ENCODE assay signal across 10 mouse cellular contexts in genomic region chr6:124716864-124717490, GRCm38 (mm10). TPM values are rescaled to one million over a fixed set of nuclear protein-coding genes. Genes with fewer than 3 reads are reported as not detected.
A peak's percentile ranks its signal among the peaks of the same experiment; 100 is the strongest.
DNase-seq lines count a peak whose midpoint lies in the region; ATAC-seq and TF ChIP-seq lines count a peak whose summit lies in the region.
"Had no signal": no experiment of that assay in that cellular context is flagged by ENCODE, and none has a peak within 500 bp of the region (broad histone marks: within the 10 kb centered on the region; RNA-seq: fewer than 3 reads in every experiment).

No protein-coding gene starts in this region.

- H3K27ac ChIP-seq in intestine, embryonic 15.5 days = peak overlapping the region; percentile 79
- no peak overlapping the region for H3K27ac ChIP-seq in lung, embryonic 14.5 days (ENCODE audit: low read depth)

- peak; percentile 76 for TF ChIP-seq CTCF in lung, embryonic 14.5 days (IDR thresholded peaks at IDR 0.05; ENCODE audit: low read depth)

- H3K9ac ChIP-seq in intestine, embryonic 15.5 days = peak overlapping the region; percentile 52
- H3K9ac ChIP-seq in lung, embryonic 14.5 days = peak overlapping the region; percentile 57; the same call in 1 of the 2 replicates

- H3K9me3 ChIP-seq in intestine, embryonic 15.5 days = no peaks in the 10 kb centered on the region
- no peaks in the 10 kb centered on the region for H3K9me3 ChIP-seq in lung, embryonic 14.5 days (ENCODE audit: low read depth, low read length)

- H3K4me3 ChIP-seq in intestine, embryonic 15.5 days (replicated peaks) = peak overlapping the region; percentile 42
- H3K4me3 ChIP-seq in lung, embryonic 14.5 days (ENCODE audit: low read depth, low read length) = peak overlapping the region; percentile 43

- ATAC-seq in intestine, embryonic 15.5 days = no peak
- ATAC-seq in lung, embryonic 14.5 days (ENCODE audit: insufficient read depth) = no peak
- ATAC-seq in activated CD4-positive, CD25-positive, alpha-beta regulatory T cell, adult 4 months = no peak

- peak; percentile 61 to 81 for DNase-seq in adrenal gland, adult (ENCODE audit: inconsistent age in 2 of 2, low spot score in 1 of 2)
- no peak for DNase-seq in adrenal gland, adult 8-10 months
- peak; percentile 69 for DNase-seq in thymus, postnatal 14 days
- DNase-seq in thymus, postnatal 10 days (ENCODE audit: low spot score in 2 of 2) = no peak
- DNase-seq in lung, embryonic 14.5 days = peak; percentile 84
- DNase-seq in spleen, postnatal 36 days (ENCODE audit: low spot score in 2 of 2) = peak; percentile 69 to 74

- WGBS in intestine, embryonic 15.5 days = 49% methylated on average over 20 of the region's 20 CpGs
- 56% methylated on average over 20 of the region's 20 CpGs for WGBS in lung, embryonic 14.5 days

- H3K4me1 ChIP-seq in intestine, embryonic 15.5 days (replicated peaks) = peaks cover 18% of the 10 kb centered on the region
- H3K4me1 ChIP-seq in lung, embryonic 14.5 days (ENCODE audit: insufficient read depth) = peaks cover 10% of the 10 kb centered on the region

- peak overlapping the region; percentile 44 for H3K4me2 ChIP-seq in intestine, embryonic 15.5 days (replicated peaks)
- H3K4me2 ChIP-seq in lung, embryonic 14.5 days = peak overlapping the region; percentile 56

- no peaks in the 10 kb centered on the region for H3K27me3 ChIP-seq in intestine, embryonic 15.5 days (replicated peaks)
- no peaks in the 10 kb centered on the region for H3K27me3 ChIP-seq in lung, embryonic 14.5 days (ENCODE audit: insufficient read depth, low read length)

- H3K36me3 ChIP-seq in intestine, embryonic 15.5 days = peaks cover 21% of the 10 kb centered on the region
- peaks cover 42% of the 10 kb centered on the region for H3K36me3 ChIP-seq in lung, embryonic 14.5 days (ENCODE audit: insufficient read depth)

RNA-seq across cellular contexts. Expression of gene Phb2, which starts 4.8 kb away (rescaled TPM):
- total RNA-seq in adrenal gland, adult 8-10 months (2022) = 100 to 1,000 TPM; 255 to 303 (median 272) TPM
- polyA plus RNA-seq in intestine, embryonic 15.5 days (2015; fragmentation: Nextera tagmentation; extraction: Ambion mirVana) = 497 and 503 TPM in 2 replicates
- 354 and 377 TPM in 2 replicates for polyA plus RNA-seq in lung, embryonic 14.5 days (2014; fragmentation: Nextera tagmentation; extraction: Ambion mirVana)
- 10 to 100 TPM; 72.2 to 87.3 TPM for polyA plus RNA-seq in activated CD4-positive, CD25-positive, alpha-beta regulatory T cell, adult 4 months (2017; shearing (Covaris generic))

RNA-seq across cellular contexts. Expression of gene Emg1, which starts 5.0 kb away (rescaled TPM):
- 10 to 100 TPM; 81.9 to 100.0 (median 86.2) TPM for total RNA-seq in adrenal gland, adult 8-10 months (2022)
- 225 and 231 TPM in 2 replicates for polyA plus RNA-seq in intestine, embryonic 15.5 days (2015; fragmentation: Nextera tagmentation; extraction: Ambion mirVana)
- polyA plus RNA-seq in lung, embryonic 14.5 days (2014; fragmentation: Nextera tagmentation; extraction: Ambion mirVana) = 214 and 228 TPM in 2 replicates
- 100 to 1,000 TPM; 401 to 440 TPM for polyA plus RNA-seq in activated CD4-positive, CD25-positive, alpha-beta regulatory T cell, adult 4 months (2017; shearing (Covaris generic))

RNA-seq across cellular contexts. Expression of gene Ptpn6, which starts 21.5 kb away (rescaled TPM):
- 10 to 100 TPM; 14.1 to 21.6 (median 15.0) TPM for total RNA-seq in adrenal gland, adult 8-10 months (2022)
- 16.7 and 17.7 TPM in 2 replicates for polyA plus RNA-seq in intestine, embryonic 15.5 days (2015; fragmentation: Nextera tagmentation; extraction: Ambion mirVana)
- polyA plus RNA-seq in lung, embryonic 14.5 days (2014; fragmentation: Nextera tagmentation; extraction: Ambion mirVana) = 12.1 and 12.6 TPM in 2 replicates
- polyA plus RNA-seq in activated CD4-positive, CD25-positive, alpha-beta regulatory T cell, adult 4 months (2017; shearing (Covaris generic)) = 100 to 1,000 TPM; 138 to 144 TPM

RNA-seq across cellular contexts. Expression of gene Grcc10, which starts 24.2 kb away (rescaled TPM):
- total RNA-seq in adrenal gland, adult 8-10 months (2022) = 100 to 1,000 TPM; 348 to 417 (median 368) TPM
- 337 and 341 TPM in 2 replicates for polyA plus RNA-seq in intestine, embryonic 15.5 days (2015; fragmentation: Nextera tagmentation; extraction: Ambion mirVana)
- 429 and 440 TPM in 2 replicates for polyA plus RNA-seq in lung, embryonic 14.5 days (2014; fragmentation: Nextera tagmentation; extraction: Ambion mirVana)
- polyA plus RNA-seq in activated CD4-positive, CD25-positive, alpha-beta regulatory T cell, adult 4 months (2017; shearing (Covaris generic)) = 100 to 1,000 TPM; 529 to 630 TPM

RNA-seq across cellular contexts. Expression of gene Gm45234, which starts 38.8 kb away (rescaled TPM):
- total RNA-seq in adrenal gland, adult 8-10 months (2022) = not detected
- not detected in 2 replicates for polyA plus RNA-seq in intestine, embryonic 15.5 days (2015; fragmentation: Nextera tagmentation; extraction: Ambion mirVana)
- not detected in 2 replicates for polyA plus RNA-seq in lung, embryonic 14.5 days (2014; fragmentation: Nextera tagmentation; extraction: Ambion mirVana)
- not detected for polyA plus RNA-seq in activated CD4-positive, CD25-positive, alpha-beta regulatory T cell, adult 4 months (2017; shearing (Covaris generic))
- polyA plus RNA-seq: C2C12; heart, embryonic 16.5 days had no signal

Comparison
In these comparisons a context has a peak if more than half of its experiments do, and no peak if none do; other contexts are left out.
1. DNase-seq: peak in adrenal gland, adult (2 of 2), thymus, postnatal 14 days (single experiment), lung, embryonic 14.5 days (single experiment) and spleen, postnatal 36 days (2 of 2); none in adrenal gland, adult 8-10 months (single experiment) and thymus, postnatal 10 days (0 of 2).